Mouse (Mus musculus) thymus, adult 2 months (tissue): Measurements from ENCODE around the gene Dkk3.

ENCODE experiments used
- CTCF ChIP-seq: fragments of 200-500 bp; IDR thresholded peaks from 2 replicates; pipeline ENCODE4 v1.5.1; 2012; ENCODE audit warnings: mild to moderate bottlenecking, control low read depth, low read length, moderate library complexity, borderline replicate concordance; ENCODE audit not compliant: control insufficient read depth, poor library complexity, insufficient read depth; ENCODE audit errors: extremely low read depth
- POLR2A ChIP-seq: fragments of 200-500 bp; IDR thresholded peaks from 2 replicates; pipeline ENCODE4 v1.6.1; 2012; ENCODE audit warnings: mild to moderate bottlenecking, low read length, control low read depth, moderate library complexity; ENCODE audit not compliant: control insufficient read depth, poor library complexity, insufficient read depth; ENCODE audit errors: extremely low read depth

DNA sequence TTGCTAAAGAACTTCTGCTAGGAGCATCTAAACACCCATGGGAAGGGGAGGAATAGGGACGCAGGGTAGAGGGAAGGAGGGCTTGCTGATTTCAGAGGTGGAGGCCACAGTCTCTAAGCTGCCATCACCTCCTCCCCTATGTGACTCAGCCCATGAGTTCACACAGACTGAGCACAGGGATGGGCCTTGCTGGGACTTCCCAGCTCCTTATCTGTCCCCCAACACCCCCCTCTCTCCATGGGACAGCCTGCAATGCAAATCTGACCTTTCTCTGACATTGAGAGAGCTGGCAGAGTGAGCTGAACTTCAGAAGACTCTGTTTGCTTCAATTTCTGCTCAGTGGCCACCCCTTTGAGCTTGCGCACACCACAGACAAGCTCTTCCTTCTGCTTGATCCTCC, 18.1 kb downstream of the Dkk3 start:
- no peak for TF ChIP-seq POLR2A
- no peak for TF ChIP-seq CTCF
